8 mouse cellular contexts compared by ENCODE assay signal in the genomic region with DNA sequence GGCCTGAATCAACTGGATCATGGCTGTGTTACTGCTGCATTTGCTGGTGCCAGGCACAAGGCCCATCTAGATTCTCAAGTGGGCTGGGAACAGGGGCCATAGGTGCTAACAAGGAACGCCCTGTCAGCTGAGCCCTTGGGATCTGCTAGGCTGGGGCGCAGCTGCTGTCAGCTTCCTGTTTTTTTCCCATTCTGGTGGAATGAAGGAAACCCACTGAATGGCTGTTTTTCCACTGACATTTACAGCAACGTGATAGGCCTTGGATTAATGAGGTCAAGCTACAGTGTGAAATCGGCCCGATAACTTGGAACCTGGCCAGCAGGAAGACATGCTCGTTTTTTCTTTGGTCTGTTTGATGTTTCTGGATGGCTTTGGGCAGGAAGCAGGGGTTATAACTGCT. TPM values are rescaled to one million over a fixed set of nuclear protein-coding genes. Genes with fewer than 3 reads are reported as not detected.
DNase-seq lines count a peak whose midpoint lies in the region; ATAC-seq and TF ChIP-seq lines count a peak whose summit lies in the region.

No protein-coding gene starts in this region.

- TF ChIP-seq CTCF in left cerebral cortex, adult 2 months (IDR thresholded peaks at IDR 0.05): no peak

- H3K4me3 ChIP-seq in left cerebral cortex, adult 2 months: no peak overlapping the region

- peak overlapping the region; percentile 50; the same call in 1 of the 2 replicates for H3K27ac ChIP-seq in left cerebral cortex, adult 2 months

- ATAC-seq in megakaryocyte, adult 5-6 weeks (ENCODE audit: poor library complexity, severe bottlenecking): no peak

- DNase-seq in left cerebral cortex, adult 2 months (ENCODE audit: extremely low spot score in 1 of 2, low spot score in 2 of 2): no peak
- no peak for DNase-seq in left cerebral cortex, adult 18-20 months (ENCODE audit: low spot score in 2 of 2)
- peak; percentile 79 for DNase-seq in adrenal gland, adult 8-10 months
- DNase-seq in heart, adult 8-10 months (ENCODE audit: low spot score): peak; percentile 87
- peak; percentile 75 for DNase-seq in kidney, adult 18-20 months
- DNase-seq in lung, postnatal 25 days (ENCODE audit: low spot score): peak; percentile 77
- no peak for DNase-seq in c-Kit-positive CD71-positive TER-119-positive erythroid progenitor cells, embryonic 14.5 days (ENCODE audit: low spot score)

- intact Hi-C loops in left cerebral cortex, adult 2 months (cut with DNase I): no loop called here

RNA-seq across cellular contexts. Expression of a gene that starts 7.6 kb away (rescaled TPM):
- 100 to 1,000 TPM; 135 to 138 TPM for total RNA-seq in left cerebral cortex, adult 2 months (2021)
- total RNA-seq in left cerebral cortex, adult 18-20 months (2021): 100 to 1,000 TPM; 124 to 132 TPM
- 10 to 100 TPM in 3 of 4 experiments, 1 to 10 TPM in 1; 9.9 to 13.8 (median 11.1) TPM for total RNA-seq in adrenal gland, adult 8-10 months (2022)
- total RNA-seq in heart, adult 8-10 months (2022): 10 to 100 TPM in 2 of 4 experiments, 1 to 10 TPM in 2; 7.8 to 12.3 (median 10.1) TPM
- 0.58 and 0.98 TPM in 2 replicates for total RNA-seq in megakaryocyte, adult 5-6 weeks (2015)
- 0.70 and 1.3 TPM in 2 replicates for total RNA-seq in megakaryocyte, adult 5-6 weeks (2017)

RNA-seq across cellular contexts. Expression of a gene that starts 48.1 kb away (rescaled TPM):
- total RNA-seq in left cerebral cortex, adult 2 months (2021): 10 to 100 TPM; 11.0 to 12.4 TPM
- 10 to 100 TPM; 11.3 to 12.1 TPM for total RNA-seq in left cerebral cortex, adult 18-20 months (2021)
- total RNA-seq in adrenal gland, adult 8-10 months (2022): 10 to 100 TPM; 13.2 to 19.7 (median 14.6) TPM
- total RNA-seq in heart, adult 8-10 months (2022): 1 to 10 TPM; 5.0 to 6.4 (median 6.3) TPM
- total RNA-seq in megakaryocyte, adult 5-6 weeks (2015): 7.1 and 8.0 TPM in 2 replicates
- total RNA-seq in megakaryocyte, adult 5-6 weeks (2017): 13.0 and 13.1 TPM in 2 replicates

Comparison
In these comparisons a context has a peak if more than half of its experiments do, and no peak if none do; other contexts are left out.
1. DNase-seq: peak in adrenal gland, adult 8-10 months (single experiment), heart, adult 8-10 months (single experiment), kidney, adult 18-20 months (single experiment) and lung, postnatal 25 days (single experiment); none in left cerebral cortex, adult 2 months (0 of 2), left cerebral cortex, adult 18-20 months (0 of 2) and c-Kit-positive CD71-positive TER-119-positive erythroid progenitor cells, embryonic 14.5 days (single experiment).
2. RNA of a gene that starts 7.6 kb away (total RNA-seq): 135 to 138 TPM in left cerebral cortex, adult 2 months and 124 to 132 TPM in left cerebral cortex, adult 18-20 months; 7.8 to 12.3 TPM in heart, adult 8-10 months, 9.9 to 13.8 TPM in adrenal gland, adult 8-10 months and 0.58 to 1.3 TPM in megakaryocyte, adult 5-6 weeks; every median in the first group is over 4 times any median in the second.